Mouse (Mus musculus) hindbrain, postnatal 0 days (tissue): ENCODE data around the gene Olfr1373. TPM values are rescaled to one million over a fixed set of nuclear protein-coding genes. Genes with fewer than 3 reads are reported as not detected.
A peak's percentile ranks its signal among the peaks of the same experiment; 100 is the strongest.

ENCODE experiments used
- ATAC-seq: fragments of 200-750 bp; cut with Nextera tagmentation; 2 replicates; pipeline ENCODE4 v1.8.0; 2017; ENCODE audit warnings: mild to moderate bottlenecking, moderate TSS enrichment, moderate library complexity
- DNase-seq: peaks from one replicate; pipeline ENCODE4 v3.0.0-alpha.2; 2015; ENCODE audit warnings: low spot score
- H3K27ac ChIP-seq: fragments of 300-500 bp; sonication (generic); 2 replicates; pipeline ENCODE4 v1.5.1; 2014; ENCODE audit warnings: mild to moderate bottlenecking
- H3K27me3 ChIP-seq: fragments of 300-500 bp; sonication (generic); 2 replicates; pipeline ENCODE4 v1.6.1; 2014; ENCODE audit warnings: low read length, mixed read lengths; ENCODE audit not compliant: insufficient read depth
- H3K36me3 ChIP-seq: fragments of 300-500 bp; sonication (generic); 2 replicates; pipeline ENCODE4 v1.6.1; 2014; ENCODE audit warnings: low read length, mixed read lengths; ENCODE audit not compliant: insufficient read depth
- H3K4me1 ChIP-seq: fragments of 300-500 bp; sonication (generic); 2 replicates; pipeline ENCODE4 v1.6.1; 2014; ENCODE audit warnings: antibody characterized with exemption, low read length, mixed read lengths; ENCODE audit not compliant: insufficient read depth
- H3K4me2 ChIP-seq: fragments of 300-500 bp; sonication (generic); 2 replicates; pipeline ENCODE4 v1.6.1; 2014; ENCODE audit warnings: low read depth, mild to moderate bottlenecking, low read length, moderate library complexity, mixed read lengths
- H3K4me3 ChIP-seq: fragments of 300-500 bp; sonication (generic); 2 replicates; pipeline ENCODE4 v1.5.1; 2014; ENCODE audit warnings: low read length
- H3K9ac ChIP-seq: fragments of 300-500 bp; sonication (generic); replicated peaks from 2 replicates; pipeline ENCODE4 v1.6.1; 2014; ENCODE audit warnings: mild to moderate bottlenecking, low read length, moderate library complexity, mixed read lengths
- H3K9me3 ChIP-seq: fragments of 300-500 bp; sonication (generic); 2 replicates; pipeline ENCODE4 v1.6.1; 2016; ENCODE audit warnings: low read length, mixed read lengths
- CTCF ChIP-seq: IDR thresholded peaks from 2 replicates; pipeline ENCODE4 v1.5.1; 2016; ENCODE audit warnings: antibody characterized with exemption, control low read depth, low read depth
- WGBS: fragments of 180-500 bp; shearing (Covaris S2); extraction: QIAGEN DNeasy Blood & Tissue Kit; methylation state at CpG from one replicate; pipeline ENCODE4 v1.1.7; 2014; 5-methylcytosine and 5-hydroxymethylcytosine counted together
- microRNA-seq, 2 experiments: library from miRNA; unstranded; fragments of <30 nt; microRNA quantifications; one replicate each; pipeline ENCODE4; 2016
- polyA plus RNA-seq: library from polyadenylated mRNA; unstranded; fragments of >200 nt; fragmentation: Nextera tagmentation; extraction: Ambion mirVana; gene quantifications from 2 replicates; pipeline ENCODE4 v1.2.1, GENCODE M21; 2015
- total RNA-seq: library from RNA; depleted of rRNA; stranded (reverse); fragments of >200 nt; gene quantifications from 2 replicates; pipeline ENCODE4 v1.2.3, GENCODE M21; 2014; rRNA removed

Olfr1373 gene
- total and polyA plus RNA-seq, 2 experiments from 2014 or later, result not detected

DNA sequence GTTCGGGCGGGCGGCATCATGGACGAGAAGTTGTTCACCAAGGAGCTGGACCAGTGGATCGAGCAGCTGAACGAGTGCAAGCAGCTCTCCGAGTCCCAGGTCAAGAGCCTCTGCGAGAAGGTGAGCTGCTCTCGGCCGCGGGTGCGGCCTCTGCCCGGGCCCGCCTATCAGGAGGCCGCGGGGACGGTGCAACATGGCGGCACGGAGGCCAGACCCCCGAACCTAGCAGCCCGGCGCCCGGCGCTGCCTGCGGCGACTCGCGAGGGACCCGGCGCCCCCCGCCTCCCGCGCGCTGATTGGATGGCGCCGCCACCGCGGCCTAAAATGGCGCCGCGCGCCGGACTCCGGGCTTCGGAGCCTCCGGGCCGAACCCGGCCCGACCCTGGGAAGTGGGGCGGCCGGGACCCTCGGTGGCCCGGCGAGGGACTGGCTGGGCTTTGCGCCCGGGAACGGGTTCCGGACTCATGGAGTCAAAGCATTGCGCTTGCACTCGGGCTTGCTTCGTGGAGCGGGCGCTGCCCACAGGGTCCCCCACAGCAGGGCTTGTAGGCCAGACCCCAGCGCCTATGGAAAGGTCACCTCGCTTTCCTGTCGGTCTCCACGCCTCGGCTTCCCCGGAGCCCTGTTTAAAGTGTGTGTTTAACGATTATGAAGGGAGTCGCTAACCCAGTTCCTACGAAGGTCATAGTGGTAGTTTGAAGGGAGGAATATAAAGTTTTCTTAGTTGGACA is 46.1 kb downstream of the Olfr1373 start:
- Histone ChIP-seq H3K36me3 (no peaks in the 10 kb centered on the region), H3K4me1 (peaks cover 27% of the 10 kb centered on the region), H3K4me2 (peak overlapping the region; percentile 79), H3K9me3 (no peaks in the 10 kb centered on the region), H3K9ac (peak overlapping the region; percentile 99), H3K27me3 (no peaks in the 10 kb centered on the region), H3K27ac (peak overlapping the region; percentile 100), H3K4me3 (peak overlapping the region; percentile 99)
- ATAC-seq (peak; percentile 81), DNase-seq (peak; percentile 89)
- TF ChIP-seq CTCF, result no peak
- WGBS, result 3% methylated on average over 70 of the region's 72 CpGs

DNA sequence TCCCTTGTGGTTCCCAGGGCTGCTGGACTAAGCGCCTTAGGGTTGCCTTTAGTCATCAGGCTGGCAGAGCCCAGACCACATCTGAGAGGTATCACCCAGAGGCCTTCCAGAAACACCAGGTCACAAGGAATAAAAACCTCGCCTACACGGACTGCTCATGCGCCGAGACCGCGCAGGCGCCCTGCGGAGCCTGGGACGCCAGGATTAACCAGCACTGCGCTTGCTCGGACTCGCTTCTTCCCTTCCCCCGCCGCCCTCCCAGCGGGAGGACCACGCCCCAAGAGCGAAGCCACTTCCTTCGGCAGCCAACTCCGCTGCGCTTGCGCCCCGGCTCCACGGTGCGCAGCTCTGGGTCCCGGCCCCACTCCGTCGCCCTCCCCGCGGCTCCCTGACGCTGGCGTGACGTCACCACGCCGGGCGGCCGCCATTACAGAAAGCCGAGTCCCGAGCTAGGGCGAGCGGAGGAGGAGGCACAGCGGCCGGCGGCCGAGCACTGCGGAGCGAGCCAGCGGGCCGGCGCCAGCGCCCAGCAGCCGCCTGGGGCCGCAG is 46.9 kb downstream of the Olfr1373 start, which contains the start of gene Ppp2ca:
Gene Ppp2ca (plus strand): TSS at position 284 of the 549 bp plus-strand sequence.
- under 1% methylated on average over 46 of the region's 53 CpGs for WGBS
- peak within 1 kb of the TSS; percentile 79 for H3K4me2 ChIP-seq
- H3K9me3 ChIP-seq, result no peaks in the 10 kb centered on the region
- ATAC-seq (peak; percentile 98), DNase-seq (peak; percentile 99)
- H3K9ac ChIP-seq, result peak within 1 kb of the TSS; percentile 99
- no peak for TF ChIP-seq CTCF
- H3K4me3 ChIP-seq, result peak within 1 kb of the TSS; percentile 99
- H3K4me1 ChIP-seq, result peaks cover 26% of the 10 kb centered on the region
- H3K27ac ChIP-seq, result peak within 1 kb of the TSS; percentile 100
- H3K36me3 ChIP-seq, result no peaks in the 10 kb centered on the region
- H3K27me3 ChIP-seq, result no peaks in the 10 kb centered on the region

DNA sequence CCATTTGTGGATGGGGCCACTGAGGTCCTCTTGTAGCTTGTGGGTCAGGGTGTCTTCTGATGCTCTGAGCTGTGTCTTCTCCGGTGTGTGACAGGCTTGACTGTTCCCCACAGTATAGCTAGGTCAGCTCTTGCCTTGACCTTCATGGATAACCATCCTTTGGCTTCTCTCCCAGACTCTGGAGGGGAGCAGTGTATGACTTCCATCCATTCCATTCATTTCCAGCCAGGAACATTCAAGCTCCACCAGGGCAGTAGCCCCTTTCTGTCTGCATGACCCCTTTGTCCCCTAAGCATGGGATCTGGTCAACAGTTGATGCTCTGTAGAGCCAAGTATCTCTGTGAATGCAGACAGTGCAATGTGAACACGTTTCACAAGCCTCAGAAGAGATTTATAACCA is 47.7 kb downstream of the Olfr1373 start:
- peak overlapping the region; percentile 79 for H3K4me2 ChIP-seq
- no peak for TF ChIP-seq CTCF
- no peak overlapping the region for H3K9ac ChIP-seq
- H3K27ac ChIP-seq, result peak overlapping the region; percentile 100
- no peaks in the 10 kb centered on the region for H3K27me3 ChIP-seq
- DNase-seq (no peak), ATAC-seq (no peak)
- H3K36me3 ChIP-seq, result no peaks in the 10 kb centered on the region
- H3K4me1 ChIP-seq, result peaks cover 26% of the 10 kb centered on the region
- WGBS, result 72% methylated on average over 2 of the region's 2 CpGs
- H3K9me3 ChIP-seq, result no peaks in the 10 kb centered on the region
- no peak overlapping the region for H3K4me3 ChIP-seq

DNA sequence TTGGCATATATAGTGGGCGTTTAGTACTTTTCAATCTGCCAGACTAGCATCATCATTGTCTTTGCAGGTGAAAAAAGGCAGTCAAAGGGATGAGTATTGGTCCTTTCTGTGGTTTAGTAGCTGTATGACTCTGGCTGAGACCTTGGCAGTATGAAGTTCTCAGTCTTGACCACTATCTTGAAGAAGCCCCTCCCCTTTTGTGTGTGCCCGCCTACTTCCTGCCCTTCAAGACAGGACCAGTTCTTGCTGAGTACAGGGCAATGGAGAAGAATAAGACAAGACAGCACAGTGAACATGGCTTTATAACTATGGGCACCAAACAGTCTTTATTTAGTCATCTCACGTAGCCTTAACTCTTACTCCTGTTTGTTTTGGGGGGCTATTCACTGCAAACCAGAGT is 48.3 kb downstream of the Olfr1373 start:
- 76% methylated on average over 3 of the region's 3 CpGs for WGBS
- ATAC-seq (no peak), DNase-seq (no peak)
- Histone ChIP-seq H3K27ac (no peak overlapping the region; the same call in 1 of the 2 replicates), H3K4me3 (no peak overlapping the region), H3K9me3 (no peaks in the 10 kb centered on the region), H3K36me3 (no peaks in the 10 kb centered on the region), H3K9ac (no peak overlapping the region), H3K27me3 (no peaks in the 10 kb centered on the region), H3K4me1 (peaks cover 25% of the 10 kb centered on the region), H3K4me2 (no peak overlapping the region)
- TF ChIP-seq CTCF, result no peak

Small RNAs within 50 kb of the gene (microRNA-seq; reads per million reads assigned to microRNA genes)
- 0.18 to 0.36 reads per million in 2 experiments for gene Gm24157
- 49.7 to 57.7 reads per million in 2 experiments for gene Mir3061

Other genes starting within 250 kb of the Olfr1373 start
- 84.6 and 87.8 TPM in 2 replicates for gene Cdkn2aipnl, start 177.9 kb downstream of the Olfr1373 start, total RNA-seq
- gene Cdkn2aipnl, start 177.9 kb downstream of the Olfr1373 start, polyA plus RNA-seq, result 99.5 and 104 TPM in 2 replicates
- 123 and 125 TPM in 2 replicates for gene Ube2b, start 144.8 kb downstream of the Olfr1373 start, total RNA-seq
- 230 and 236 TPM in 2 replicates for gene Ube2b, start 144.8 kb downstream of the Olfr1373 start, polyA plus RNA-seq
- 12.7 and 16.0 TPM in 2 replicates for gene Cdkl3, start 141.3 kb downstream of the Olfr1373 start, total RNA-seq
- 34.9 and 37.6 TPM in 2 replicates for gene Cdkl3, start 141.3 kb downstream of the Olfr1373 start, polyA plus RNA-seq
- gene Ppp2ca, start 46.8 kb downstream of the Olfr1373 start, total RNA-seq, result 115 and 116 TPM in 2 replicates
- 110 and 117 TPM in 2 replicates for gene Ppp2ca, start 46.8 kb downstream of the Olfr1373 start, polyA plus RNA-seq
- gene Olfr1371, start 68.5 kb upstream of the Olfr1373 start, total RNA-seq, result not detected in 2 replicates
- not detected in 2 replicates for gene Olfr1371, start 68.5 kb upstream of the Olfr1373 start, polyA plus RNA-seq
- gene Skp1a, start 86.5 kb upstream of the Olfr1373 start, total RNA-seq, result 320 and 370 TPM in 2 replicates
- gene Skp1a, start 86.5 kb upstream of the Olfr1373 start, polyA plus RNA-seq, result 1,108 and 1,162 TPM in 2 replicates
- 2.2 and 3.3 TPM in 2 replicates for gene Tcf7, start 137.5 kb upstream of the Olfr1373 start, total RNA-seq
- 3.3 and 4.3 TPM in 2 replicates for gene Tcf7, start 137.5 kb upstream of the Olfr1373 start, polyA plus RNA-seq
- 276 and 314 TPM in 2 replicates for gene Vdac1, start 215.3 kb upstream of the Olfr1373 start, total RNA-seq
- 437 and 441 TPM in 2 replicates for gene Vdac1, start 215.3 kb upstream of the Olfr1373 start, polyA plus RNA-seq